Mouse (Mus musculus): ENCODE measurements around the gene Ttc30b. TPM values are rescaled to one million over a fixed set of nuclear protein-coding genes. Genes with fewer than 3 reads are reported as not detected.
"Not testable (repeated sequence)": the region's sequence is repeated elsewhere in the genome, so short reads cannot be mapped to it uniquely, and the experiment has no call there.

Ttc30b gene
- total RNA-seq, 4 experiments from 2014 or later: 2.7 to 3.9 (median 3.2) TPM

- no peak for DNase-seq (ENCODE audit: low spot score in 2 of 2)
Observed at GRCm38 (mm10) chr2:75953320-75953719, 14.9 kb upstream of the Ttc30b start.

DNA sequence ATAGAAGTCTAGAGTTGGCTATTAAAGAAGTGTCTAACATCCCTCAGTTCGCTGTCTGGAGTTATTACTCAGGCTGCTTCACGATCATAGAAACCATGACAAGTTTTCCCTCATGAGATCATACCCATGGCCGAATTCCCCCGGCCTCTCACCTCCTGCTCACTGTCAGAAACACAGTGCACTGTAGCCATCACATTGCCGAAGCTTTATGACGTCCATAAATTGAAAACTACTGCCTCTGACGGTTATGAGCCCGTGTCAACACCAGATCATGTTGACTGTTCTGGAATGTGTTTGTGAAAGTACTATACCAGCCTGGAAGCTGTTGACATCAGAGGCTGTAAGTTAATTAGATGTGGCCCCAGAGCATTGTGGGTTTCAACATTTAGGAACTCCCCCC lies 12.3 kb upstream of the Ttc30b start:
- no peak for DNase-seq (ENCODE audit: low spot score in 2 of 2)

DNA sequence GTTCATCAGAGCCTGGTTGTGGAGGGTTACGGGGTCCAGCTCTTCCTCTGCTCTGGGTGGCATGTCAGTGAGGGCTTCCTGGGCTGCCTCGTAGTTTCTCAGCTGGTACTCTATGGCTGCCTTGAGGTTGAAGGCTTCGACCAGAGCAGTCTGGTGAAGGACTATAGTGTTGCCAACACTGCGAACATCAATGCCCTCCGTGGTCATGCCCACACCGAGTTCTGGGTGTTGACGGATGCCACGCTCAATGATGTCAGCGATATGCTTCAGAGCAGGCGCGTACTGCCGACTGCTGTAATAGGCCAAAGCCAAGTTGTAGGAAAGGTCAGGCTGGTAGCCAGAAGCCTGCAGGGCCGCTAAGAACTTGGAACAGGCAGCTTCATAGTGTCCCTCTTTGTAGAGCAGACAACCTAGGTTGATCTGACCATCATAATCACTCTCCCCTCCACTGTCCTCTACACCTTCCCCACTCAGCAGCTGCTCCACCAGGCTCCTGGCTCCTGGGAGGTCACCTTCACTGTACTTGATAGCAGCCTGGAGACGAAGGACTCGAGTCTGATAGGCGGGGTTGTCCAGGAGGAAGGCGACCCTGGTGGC lies 767 bp downstream of the Ttc30b start:
- not testable (repeated sequence) for DNase-seq (ENCODE audit: low spot score in 2 of 2)

DNA sequence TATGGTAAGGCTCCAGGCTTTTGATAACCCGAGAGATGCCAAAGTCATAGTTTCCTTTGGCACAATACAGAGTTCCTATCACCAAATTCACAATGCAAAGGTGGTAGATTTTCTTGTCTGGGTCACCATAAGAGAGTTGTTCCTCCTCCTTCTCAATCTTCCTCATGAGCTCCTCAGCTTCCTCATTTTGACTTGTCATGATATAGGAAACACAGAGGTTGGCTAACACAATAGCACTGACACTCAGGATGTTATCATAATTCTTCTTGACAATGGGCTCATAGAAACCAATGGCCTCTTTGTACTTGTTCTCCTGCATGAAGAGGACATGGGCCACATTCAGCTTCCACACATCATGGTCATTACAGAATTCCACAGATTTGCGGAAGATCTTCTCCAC lies 1.7 kb downstream of the Ttc30b start:
- not testable (repeated sequence) for DNase-seq (ENCODE audit: low spot score in 2 of 2)

GRCm38 (mm10) chr2:75933541-75933940 lies 4.8 kb downstream of the Ttc30b start:
- DNase-seq (ENCODE audit: low spot score in 2 of 2): no peak

DNA sequence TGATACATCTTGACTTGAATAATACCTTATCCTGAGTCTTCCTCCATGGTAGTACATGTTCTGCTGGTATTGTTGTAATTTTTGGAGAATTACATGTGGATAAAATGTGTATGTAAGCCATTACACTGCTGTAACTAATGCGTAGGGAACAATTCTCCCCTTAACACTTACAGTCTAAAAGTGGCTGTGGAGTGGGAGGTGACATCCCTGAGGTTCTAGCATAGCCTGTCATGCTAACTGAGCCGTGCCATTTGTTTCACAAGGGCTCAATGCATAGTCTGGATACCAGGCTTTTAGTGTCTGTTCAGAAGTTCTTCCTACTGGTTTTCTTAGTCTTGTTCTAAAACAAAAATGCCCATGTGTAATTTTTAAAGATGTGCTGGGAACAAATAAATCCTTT lies 7.4 kb downstream of the Ttc30b start:
- DNase-seq (ENCODE audit: low spot score in 2 of 2): no peak

DNA sequence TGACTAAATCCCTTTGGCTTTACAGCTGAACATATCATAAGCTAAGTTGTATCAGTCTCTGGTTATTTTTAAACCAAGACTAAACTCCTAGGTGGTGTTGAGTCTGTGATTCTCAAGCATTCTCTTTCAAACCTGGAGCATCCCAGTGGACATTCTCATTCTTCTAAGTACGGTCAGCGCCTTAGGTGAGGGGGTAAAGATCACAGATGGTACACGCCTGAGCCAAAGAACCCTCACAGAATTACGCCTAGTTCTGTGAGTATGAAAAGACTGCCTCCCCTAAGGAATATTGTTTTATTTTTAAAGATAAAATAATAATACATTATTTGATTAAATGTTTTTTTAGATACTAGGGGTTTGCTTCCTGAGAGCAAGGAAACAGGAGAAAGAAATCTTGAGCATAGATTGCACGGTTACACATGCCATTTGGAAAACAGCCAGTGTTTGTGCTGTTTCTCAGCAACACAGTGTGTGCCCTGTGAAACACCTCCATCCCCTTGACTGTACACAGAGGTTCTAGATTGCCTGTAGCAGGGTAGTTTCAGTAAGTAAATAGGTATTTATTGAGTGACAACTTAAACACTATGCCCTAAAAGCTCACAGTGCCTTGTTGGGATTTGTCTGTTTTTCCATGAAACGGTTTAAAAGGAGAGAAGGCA lies 8.5 kb downstream of the Ttc30b start:
- DNase-seq (ENCODE audit: low spot score in 2 of 2): no peak

DNA sequence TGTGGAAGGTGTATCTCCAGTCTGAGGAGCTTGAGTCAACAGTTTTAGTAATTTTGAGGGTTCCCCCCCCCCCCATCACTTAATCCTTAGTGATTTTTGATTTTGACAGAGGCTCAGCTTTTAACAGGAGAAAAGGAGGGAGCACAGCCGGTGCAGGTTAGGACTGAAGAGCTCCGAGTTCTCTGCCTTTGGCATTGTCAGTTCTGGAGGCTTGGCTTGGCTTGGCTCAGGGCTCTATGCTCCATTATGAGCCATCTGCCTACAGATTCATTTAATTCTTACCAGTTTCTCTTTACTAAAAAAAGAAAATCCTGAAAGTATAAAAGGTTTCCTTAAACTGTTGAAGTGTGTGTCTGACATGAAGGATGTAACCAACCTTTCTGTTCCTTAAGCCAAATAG lies 9.2 kb downstream of the Ttc30b start:
- DNase-seq (ENCODE audit: low spot score in 2 of 2): no peak

GRCm38 (mm10) chr2:75928011-75928410 lies 10.4 kb downstream of the Ttc30b start:
- no peak for DNase-seq (ENCODE audit: low spot score in 2 of 2)

DNA sequence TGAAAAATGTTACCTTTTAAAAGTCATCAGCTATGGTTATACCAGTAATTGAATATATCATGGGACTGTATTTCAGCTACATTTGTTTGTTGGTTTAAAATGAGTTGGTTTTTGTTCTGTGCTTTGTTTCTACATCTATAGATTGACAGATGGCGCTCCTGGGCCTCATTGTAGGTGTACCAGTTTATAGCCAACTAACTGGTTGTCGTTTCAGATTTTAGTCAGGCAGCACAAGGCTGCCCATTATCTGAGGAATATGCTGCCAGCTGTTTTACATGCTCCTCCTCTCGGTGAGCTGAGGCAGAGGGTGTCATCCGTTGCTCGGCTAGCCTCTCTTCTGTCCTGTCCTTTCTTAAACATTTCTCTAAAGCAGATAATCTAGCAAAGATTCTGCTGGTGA lies 12.3 kb downstream of the Ttc30b start:
- DNase-seq (ENCODE audit: low spot score in 2 of 2): no peak

- DNase-seq (ENCODE audit: low spot score in 2 of 2): no peak
Observed at GRCm38 (mm10) chr2:75923807-75924340, 14.5 kb downstream of the Ttc30b start.

DNA sequence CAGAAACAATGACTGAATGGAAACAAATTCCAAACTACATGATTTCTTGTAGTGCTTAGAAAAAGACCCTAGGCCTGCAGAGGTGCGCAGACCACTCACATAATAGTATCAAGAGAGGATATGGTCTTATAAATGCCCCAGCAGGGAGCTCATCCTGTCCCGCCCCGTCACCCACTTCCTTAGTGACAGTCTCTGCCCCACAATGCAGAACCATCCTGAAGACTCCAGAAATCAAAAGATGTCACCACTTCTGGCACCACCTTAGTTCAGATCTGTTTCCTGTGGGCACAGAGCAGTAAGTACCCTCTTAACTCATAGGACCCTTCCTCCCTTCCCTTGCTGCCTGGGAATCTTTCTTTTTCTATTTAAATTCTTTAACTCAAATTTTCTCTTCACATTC lies 23.3 kb downstream of the Ttc30b start:
- no peak for DNase-seq (ENCODE audit: low spot score in 2 of 2)

- no peak for DNase-seq (ENCODE audit: low spot score in 2 of 2)
Observed at GRCm38 (mm10) chr2:75907142-75907541, 31.2 kb downstream of the Ttc30b start.

DNA sequence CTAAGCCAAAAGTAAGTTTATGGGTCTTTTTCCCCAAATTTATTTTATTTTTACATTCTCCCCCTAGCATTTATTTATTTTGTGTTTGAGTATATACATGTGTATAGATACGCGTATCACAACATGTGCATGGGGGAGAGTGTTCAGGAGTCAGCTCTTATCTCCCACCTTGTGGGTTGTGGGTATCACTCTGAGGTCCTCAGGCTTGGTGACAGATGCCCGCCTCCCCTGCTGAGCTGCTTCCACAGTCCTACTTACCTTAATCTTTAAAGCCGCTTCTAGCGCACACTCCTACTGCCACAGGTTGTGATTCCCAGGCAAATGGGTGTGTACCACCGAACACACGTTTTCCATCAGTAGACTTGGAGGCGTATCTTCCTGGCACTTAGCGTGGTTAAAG lies 36.5 kb downstream of the Ttc30b start:
- no peak for DNase-seq (ENCODE audit: low spot score in 2 of 2)

GRCm38 (mm10) chr2:75900281-75900680 lies 38.1 kb downstream of the Ttc30b start:
- no peak for DNase-seq (ENCODE audit: low spot score in 2 of 2)

DNA sequence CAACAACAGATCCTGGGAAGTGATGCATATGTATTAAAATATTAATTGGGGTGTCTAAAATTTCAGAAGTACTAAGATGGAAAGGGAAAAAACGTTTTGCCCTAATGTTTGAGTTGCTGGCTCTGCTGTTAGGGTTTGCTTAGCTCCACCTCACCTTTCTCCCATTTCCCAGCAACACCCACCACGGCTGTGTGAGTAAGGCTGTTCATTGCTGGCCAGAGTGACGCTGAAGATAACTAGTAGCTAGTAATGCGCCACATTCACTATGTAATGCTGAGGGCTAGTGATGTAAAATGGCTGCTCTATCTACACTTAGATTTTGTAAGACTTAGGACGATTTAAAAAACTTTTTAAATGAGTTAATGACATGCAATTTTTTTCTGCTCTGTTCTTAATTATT lies 42.7 kb downstream of the Ttc30b start:
- DNase-seq (ENCODE audit: low spot score in 2 of 2): no peak

- no peak for DNase-seq (ENCODE audit: low spot score in 2 of 2)
Observed at GRCm38 (mm10) chr2:75891981-75892380, 46.4 kb downstream of the Ttc30b start.

Other genes with a start within 250 kb of the Ttc30b start
- gene Nfe2l2, start 233.9 kb downstream of the Ttc30b start, total RNA-seq (2022): 10 to 100 TPM; 31.3 to 37.6 (median 34.7) TPM
- gene Agps, start 106.4 kb downstream of the Ttc30b start, total RNA-seq (2022): 10 to 100 TPM; 19.1 to 24.1 (median 20.0) TPM
- gene Ttc30a2, start 39.6 kb upstream of the Ttc30b start, total RNA-seq (2022): under 1 TPM; 0.34 to 0.46 (median 0.39) TPM
- 1 to 10 TPM in 3 of 4 experiments, under 1 TPM in 1; 0.75 to 1.3 (median 1.2) TPM for gene Ttc30a1, start 43.4 kb upstream of the Ttc30b start, total RNA-seq (2022)

All from gastrocnemius, adult 8-10 months (tissue).